Mouse (Mus musculus) embryo, embryonic 10.5 days (tissue): ENCODE measurements around the gene Vamp5.

Experiments
- DNase-seq: peaks from one replicate; pipeline ENCODE4 v3.0.0-alpha.2; 2015; ENCODE audit warnings: low spot score

Gene Vamp5

DNA sequence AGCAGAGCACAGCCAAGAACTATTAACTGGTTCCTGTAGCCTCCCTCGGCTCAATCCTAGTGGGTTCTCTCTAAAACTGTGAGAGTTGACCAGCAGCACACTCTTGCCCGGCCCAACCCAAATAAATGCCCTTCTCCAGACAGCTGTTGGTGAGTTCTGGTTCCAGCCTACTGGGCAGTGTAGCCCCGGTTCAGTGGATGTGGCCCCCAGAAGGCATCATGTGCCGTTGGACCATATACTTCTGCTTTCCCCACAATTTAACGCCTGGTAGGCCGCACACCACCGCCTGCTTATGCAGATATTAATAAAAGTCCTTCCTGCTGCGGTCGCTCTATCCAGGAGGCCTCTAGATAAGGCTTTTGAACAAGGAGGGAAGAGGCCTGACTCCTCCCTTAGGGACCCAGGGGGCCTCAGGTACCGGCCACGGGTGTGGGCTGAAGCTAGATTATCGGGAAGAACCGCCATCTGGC lies 9.2 kb upstream of the Vamp5 start:
- DNase-seq, result no peak

DNA sequence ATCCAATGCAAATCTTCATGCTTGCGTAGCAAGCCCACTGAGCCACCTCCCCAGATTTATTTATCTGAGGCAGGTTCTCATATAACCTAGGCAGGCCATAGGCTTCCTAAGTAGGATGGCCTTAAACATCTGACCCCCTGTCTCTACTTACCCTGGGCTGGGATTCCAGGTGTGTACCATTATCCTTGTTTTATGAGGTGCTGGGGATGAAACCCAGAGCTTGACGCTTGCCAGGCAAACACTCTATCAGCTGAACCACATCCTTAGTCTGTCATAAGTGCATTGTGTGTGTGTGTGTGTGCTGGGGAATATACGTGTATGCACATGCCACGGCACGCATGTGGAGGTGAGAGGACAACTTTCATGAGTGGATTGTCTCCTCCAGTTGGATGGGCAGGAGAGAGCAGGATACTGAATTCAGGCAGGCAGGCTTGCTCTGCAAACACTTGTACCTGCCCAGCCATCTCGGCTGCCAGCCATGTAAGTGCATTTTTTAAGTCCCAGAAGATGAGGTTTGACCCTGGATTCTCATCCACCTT lies 8.6 kb upstream of the Vamp5 start:
- no peak for DNase-seq

DNA sequence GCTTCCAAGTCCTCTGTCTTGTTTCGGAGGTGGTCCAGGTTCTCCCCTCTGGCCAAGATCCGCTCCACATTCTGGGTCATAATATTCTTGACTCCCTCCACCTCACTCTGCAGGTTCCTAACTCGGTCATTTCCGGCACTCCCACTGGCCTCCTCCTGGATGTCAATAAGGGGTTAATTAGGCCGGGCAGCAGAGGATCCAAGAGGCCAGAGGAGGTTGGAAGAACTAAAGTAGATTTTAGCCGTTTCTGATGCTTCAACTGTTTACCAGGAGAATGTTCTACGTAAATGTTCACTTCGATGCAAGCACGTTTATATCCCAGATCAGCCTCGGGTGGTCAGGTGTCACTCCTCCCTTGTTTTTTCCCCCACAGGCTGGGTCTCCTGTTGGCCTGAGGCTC lies 8.0 kb upstream of the Vamp5 start:
- DNase-seq, result no peak

DNA sequence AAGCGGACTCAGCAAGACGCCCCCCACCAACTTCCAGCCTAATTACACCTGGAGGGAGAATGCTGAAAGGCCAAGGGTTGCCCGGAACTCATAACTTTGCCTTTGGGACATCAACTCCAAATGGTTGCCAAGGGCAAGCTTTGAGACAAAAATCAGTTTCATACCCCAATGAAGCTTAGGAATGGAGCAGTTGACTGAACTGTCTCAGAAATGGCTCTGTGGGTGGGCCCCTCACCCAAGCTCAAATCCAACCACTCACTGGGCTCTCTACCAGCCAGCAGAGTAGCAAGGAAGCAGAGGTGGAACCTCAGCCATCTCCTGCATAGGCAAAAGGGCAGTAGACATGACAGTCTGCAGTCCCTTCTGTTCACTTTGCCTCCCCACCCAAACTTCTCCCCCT lies 7.5 kb upstream of the Vamp5 start:
- DNase-seq, result no peak

DNA sequence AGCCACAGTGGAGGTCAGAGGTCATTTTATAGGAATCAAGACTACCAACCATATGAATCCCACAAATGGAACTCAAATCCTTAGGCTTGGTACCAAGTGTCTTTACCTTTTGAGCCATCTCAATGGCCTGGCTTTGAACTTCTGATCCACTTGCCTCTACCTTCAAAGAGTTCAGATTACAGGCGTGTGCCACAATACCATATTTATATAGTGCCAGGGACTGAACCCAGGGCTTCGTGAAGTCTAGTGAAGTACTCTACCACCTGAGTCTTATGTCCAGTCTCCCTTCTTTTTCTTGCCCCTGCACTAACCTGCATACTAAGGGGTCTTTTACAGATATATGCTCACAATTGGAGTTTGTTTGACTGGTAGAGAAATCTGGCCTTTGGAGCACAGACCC lies 6.3 kb upstream of the Vamp5 start:
- no peak for DNase-seq

DNA sequence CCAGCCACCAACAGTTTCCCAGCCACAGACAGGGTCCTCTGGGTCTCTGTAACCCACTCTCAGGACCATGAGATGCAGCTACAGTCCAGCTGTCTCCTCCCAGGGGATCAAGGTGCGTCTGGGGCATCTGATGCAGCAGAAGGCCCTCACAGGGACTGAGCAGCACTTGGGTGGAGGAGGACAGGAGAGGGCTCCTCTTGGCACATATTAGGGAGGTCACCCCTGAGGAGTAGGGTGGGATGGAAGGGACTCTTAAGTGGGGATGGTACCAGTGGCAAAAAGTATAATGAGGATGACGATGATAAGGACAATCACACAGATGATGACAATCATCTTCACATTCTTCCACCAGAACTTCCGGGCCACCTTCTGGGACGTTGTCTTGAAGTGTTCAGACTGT lies 5.0 kb upstream of the Vamp5 start:
- DNase-seq, result no peak

DNA sequence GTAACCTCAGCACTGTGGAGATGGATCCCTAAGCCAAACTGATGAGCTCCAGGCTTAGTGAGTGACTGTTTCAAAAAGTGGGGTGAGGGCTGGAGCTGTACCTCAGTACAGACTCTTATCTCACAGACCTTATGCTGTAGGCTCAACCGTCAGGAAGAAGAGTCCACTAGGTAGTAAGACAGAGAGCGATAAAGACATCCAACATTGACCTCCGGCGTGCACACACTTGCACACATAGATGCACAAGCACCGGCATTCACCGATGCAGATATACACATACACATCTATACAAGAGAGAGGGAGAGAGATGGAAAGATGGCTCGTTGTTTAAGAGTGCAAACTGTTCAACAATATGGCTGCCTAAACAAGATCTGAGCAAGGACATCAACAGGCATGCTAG lies 3.7 kb upstream of the Vamp5 start:
- DNase-seq, result no peak

DNA sequence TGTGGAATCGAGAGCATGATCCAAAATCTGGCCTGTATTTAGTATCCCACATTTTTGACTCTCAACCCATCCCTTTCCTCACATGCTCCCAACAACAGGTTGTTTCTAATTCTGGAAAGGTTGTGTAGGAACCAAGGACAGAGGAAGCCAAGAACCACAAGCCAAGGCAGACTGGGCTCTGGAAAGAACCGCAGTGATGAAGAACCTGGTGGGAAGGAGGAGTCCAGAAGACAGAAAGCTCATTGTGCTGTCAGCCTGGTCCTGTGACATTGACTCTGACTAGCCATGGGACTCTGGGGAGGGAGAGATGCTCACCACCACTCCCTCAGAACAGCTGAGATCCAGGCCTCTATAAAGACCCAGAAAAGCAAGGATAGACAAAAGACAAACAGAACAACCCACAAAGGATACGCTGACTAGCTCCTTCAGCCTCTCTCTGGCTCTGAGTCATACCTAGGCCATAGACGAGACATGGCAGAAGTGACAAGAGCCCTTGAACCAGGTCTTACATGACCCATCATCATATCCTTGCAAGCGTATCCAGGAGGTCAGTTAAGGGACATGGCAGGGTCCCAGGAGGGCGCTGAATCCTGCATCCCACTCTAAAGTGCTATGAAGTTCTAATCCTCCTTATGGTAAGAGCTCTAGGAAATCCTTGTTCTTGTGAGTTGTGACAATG lies 3.0 kb upstream of the Vamp5 start:
- DNase-seq, result no peak

DNA sequence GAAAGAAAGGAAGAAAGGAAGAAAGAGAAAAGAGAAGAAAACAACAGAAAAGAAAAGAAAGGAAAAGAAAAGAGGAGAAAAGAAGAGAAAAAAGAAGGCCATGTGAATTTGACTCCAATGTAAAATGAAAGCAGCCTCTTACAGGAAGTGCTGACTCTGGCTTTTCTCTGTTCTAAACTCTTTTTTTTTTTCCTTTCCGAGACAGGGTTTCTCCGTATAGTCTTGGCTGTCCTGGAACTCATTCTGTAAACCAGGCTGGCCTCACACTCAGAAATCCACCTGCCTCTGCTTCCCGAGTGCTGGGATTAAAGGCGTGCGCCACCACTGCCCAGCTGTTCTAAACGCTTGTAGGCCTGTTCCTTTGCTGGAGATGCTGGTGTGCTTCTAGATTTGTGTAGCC lies 2.2 kb upstream of the Vamp5 start:
- DNase-seq, result no peak

DNA sequence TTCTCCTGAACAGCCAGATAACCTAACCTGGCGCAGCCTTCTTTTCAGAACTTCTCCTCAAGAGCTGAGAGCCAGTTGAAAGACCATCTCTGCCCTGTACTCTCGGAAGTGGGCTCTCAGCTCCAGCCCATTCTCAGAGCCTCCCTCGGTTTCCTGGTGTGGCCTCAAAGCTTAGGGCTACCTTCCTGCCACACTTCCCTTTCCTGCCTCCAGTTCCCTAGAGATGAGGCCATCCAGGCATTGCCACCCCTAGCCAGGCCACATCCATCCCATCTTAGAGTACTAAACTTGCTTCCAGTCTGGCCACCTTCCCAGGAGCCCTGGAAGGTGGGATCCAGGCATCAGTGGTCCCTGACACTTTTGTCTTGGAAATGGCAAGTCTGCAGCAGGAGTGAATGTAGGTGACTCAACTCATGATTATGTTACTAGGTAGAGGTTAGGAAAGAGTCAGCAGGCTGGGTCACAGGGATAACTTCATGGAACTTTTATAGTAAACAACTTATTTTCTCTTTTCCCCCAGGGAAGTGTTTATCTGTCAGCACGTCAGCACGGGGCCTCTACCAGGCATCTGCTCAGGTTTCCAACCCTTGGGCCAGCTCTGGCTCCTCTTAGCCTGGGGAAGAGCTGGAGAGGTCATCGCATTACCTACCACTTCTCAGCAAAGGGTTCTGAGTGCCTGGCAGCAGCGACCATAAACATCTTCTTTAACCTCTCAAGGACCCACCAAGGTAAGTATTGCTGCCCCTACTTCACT lies 714 bp downstream of the Vamp5 start:
- no peak for DNase-seq

DNA sequence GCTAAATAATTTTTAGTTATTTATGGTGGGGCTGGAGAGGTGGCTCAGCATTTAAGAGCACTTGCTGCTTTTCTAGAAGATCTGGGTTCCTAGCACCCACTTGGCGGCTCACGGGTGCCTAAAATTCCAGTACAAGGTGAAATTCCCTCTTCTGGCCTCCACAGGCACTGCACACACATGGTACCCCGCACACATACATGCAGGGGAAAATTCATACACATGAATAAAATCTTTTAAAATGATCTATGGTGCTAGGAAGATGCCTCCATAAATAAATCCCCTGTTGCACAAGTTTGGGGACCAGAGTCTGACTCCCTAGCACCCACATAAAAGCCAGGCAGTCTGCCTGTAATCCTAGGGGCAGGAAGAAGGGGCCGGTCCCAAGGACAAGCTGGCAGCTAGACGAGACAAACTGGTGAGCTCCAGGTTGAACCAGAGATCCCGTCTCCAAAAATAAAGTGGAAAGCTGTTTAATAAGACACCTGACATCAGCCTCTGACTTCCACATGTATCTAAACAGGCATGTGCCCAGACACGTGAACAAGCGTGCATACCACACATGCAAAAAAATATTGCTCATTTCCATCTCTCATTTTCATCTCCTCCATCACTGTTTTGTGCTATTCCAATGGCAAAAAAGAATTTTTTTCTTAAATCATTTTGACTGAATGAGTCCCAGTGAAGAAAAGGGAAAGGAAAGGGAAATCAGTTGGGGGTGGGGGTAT lies 1.6 kb downstream of the Vamp5 start:
- no peak for DNase-seq

DNA sequence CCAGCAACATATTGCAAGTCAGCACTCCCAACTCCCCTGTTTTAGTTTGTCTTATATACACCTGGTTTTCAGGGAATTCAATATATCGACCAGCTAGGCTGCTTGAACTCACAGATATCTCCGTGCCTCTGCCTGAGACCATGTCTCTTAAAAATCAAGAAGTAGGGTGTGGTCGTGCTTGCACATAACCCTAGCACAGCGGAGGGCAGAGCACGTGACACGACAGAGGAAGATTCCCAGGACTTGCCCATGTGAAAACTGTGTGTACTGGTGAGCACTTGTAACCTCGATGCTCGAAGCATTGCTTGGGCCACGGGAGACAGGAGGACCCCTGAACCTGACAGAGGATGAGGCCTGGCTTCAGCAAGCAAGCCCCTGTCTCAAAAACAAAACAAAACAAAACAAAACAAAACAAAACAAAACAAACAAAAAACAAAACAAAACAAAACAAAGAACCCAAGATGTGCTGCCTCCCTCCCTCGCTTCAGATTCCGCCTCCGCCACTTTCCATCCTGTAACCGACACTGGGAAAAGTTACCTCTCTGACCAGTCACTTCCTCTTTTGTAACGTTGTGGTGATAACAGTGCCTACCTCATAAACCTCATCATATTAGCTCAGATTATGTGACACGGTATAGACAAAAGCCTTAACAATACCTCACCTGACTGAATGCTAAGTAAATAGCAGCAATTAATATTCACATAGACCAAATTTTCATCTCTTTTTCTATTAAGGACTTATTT lies 5.3 kb downstream of the Vamp5 start:
- no peak for DNase-seq

DNA sequence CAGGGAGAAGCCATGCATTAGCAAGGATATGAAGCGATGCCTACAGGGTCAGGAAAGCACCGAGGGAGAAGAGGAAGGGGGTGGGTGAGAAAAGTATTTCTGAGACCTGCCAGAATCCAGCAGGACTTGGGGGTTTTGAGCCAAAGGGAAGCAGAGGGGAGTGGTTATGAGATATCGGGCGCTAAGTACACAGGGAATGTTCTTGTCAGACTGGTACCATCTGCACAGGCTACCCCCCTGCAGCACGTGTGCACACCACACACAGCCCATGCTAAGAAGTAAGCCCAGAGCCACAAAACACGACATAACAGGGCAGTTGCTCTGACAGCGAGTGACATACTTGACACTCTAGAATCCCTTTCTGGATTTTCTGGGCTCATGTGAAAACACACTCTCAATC lies 6.1 kb downstream of the Vamp5 start:
- no peak for DNase-seq

DNA sequence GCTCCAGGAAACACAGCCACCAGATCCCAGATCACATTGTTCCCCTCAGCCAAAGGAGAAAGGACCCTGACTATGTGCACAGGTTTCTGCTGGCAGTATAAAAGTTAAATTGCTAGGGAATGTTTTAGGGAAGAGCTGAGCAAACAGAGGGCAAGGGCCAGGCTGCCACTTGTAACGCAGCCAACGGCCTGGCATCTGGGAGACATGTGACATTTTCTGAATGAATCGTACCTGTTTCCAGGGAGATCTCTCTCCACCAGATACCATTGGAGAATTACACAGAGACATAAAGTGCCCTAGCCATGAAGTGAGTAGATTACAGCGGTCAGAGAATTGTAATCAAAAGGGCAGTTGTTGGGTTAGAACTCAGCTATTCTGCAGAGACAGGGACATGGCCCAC lies 7.1 kb downstream of the Vamp5 start:
- DNase-seq, result no peak

DNA sequence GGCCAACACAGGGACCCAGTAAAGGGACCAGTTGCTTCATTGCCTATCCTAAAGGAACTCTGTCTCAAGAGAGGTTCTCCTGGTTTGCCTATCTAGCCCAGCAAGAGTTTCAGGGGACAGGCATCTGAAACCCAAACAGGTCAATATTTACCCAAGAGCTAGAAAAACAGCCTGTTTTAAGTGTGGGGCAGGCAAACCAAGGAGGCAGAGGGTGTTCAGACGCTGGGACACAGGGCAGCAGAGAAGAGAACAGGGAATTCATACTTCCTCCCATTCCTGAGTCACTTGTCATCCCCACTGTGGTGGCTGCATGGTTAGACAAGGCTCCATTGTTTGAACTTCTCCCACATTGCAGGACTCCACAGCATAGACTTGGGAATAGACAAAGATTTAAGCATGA lies 8.7 kb downstream of the Vamp5 start:
- no peak for DNase-seq

DNA sequence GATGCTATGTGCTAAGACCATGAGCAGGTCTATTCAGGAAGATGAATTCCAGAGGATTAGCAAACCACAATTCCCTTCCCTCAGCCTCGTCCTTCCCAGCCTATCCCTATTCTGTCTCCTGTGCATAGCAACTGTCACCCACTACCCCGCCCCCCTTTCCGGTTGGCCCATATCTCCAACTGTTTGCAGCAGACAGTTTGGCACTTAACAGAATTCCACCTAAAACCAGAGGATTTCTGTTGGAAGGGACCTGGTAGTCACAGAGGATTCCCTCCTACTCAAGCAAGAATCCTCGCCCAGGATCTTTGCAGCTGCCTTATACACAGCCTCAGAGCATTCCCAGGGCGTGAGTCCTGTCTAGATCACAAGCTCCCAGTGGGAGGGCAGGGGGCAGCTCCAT lies 9.1 kb downstream of the Vamp5 start:
- no peak for DNase-seq

DNA sequence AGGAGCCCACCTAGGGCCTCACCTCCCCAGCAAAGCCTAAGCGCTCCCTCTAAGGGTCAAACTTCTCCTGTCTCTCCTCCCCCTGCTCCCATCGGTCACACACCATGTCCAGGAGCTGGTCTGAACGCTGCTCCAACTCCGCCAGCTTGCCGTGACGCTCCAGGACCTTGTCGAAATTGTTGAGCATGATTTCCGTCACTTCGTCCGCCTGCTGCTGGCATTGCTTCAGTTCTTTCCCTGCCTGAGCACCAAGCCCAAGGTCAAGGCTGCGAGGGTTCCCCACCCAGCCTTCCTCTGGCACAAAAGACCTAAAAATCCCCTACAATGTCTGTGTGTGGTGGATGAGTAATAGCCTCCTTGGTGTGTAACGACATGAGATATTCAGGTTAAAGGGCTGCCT lies 10.2 kb downstream of the Vamp5 start:
- DNase-seq, result no peak

DNA sequence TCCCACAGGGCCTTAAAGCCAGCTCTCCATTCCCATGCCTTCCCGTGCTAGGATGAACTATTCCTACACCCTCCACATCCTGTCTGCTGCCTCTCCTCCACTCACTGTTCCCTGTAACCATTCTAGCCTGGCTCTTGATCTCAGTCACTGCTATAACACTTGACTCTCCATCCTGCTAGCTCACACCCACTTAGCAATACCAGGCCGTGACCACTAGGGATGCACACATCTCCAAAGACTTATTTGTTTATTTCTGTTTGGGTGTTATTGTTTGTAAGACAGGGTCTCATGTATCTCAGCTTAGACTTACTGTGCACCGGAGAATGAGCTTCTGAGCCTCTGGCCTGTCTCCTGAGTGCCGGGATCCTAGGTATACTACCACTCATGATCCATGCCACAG lies 10.7 kb downstream of the Vamp5 start:
- no peak for DNase-seq

DNA sequence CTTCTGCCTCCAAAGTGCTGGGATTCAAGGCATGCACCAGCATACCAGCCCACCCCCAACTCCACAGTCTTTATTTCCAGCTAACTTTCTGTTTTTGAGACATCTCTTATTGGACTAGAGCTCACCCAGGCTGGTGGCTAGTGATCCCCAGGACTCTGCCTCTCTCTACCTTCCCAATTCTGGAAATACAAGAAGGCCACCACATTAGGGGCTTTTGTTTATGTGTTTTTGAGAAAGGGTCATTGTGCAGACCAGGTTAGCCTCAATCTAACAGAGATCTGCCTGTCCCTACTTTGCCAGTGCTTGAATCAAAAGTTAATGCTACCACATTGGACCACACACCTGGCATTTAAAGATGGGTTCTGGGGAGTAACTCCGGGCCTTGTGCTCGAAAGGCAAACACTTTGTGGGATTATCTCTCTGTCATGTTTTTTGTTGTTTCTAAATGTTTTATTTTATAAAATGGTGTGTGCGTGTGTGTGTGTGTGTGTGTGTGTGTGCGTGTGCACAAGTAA lies 12.8 kb downstream of the Vamp5 start:
- DNase-seq, result no peak

DNA sequence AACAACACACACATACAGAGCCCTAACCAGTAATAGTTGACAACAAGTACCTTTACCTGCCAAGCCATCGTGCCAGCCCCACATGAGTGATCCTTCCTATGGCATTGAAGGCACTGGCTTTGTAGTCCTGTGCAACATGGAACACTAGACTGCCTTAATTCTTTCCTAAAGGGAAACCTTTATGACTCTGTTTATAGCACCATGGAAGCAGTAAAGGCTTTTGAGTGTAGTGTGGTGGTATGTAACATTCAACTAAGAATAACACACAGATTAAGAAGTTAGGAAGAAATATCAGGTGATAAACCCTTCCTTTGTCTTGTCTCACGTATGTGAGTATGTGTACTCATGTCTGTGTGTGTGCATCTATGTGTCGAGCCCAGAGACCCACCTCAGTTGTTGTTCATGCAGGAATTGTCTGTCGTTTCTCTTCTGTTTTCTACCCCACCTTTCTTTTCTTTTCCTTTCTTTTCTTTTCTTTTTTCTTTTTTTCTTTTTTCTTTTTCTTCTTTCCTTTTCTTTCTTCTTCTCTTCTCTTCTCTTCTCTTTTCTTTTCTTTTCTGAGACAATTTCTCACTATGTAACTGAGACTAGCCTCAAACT lies 13.3 kb downstream of the Vamp5 start, which contains the start of gene Rnf181:
Gene Rnf181 (minus strand): TSS at position 113 of the 600 bp plus-strand sequence.
- no peak for DNase-seq

DNA sequence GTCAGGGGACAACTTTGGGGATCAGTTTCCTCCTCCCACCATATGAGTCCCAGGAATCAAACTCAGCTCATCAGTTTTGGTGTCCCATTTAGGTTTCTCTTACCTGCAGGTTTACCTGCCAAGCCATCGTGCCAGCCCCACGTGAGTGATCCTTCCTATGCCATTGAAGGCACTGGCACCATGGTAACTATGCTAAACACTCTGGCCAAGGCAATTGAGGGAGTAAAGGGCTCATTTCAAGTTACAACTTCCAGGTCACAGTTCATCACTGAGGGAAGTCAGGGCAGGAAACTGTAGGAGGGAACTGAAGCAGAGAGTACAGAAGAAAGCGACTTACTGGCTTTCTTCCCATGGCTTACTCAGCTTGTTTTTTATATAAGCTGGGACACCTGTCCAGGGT lies 14.0 kb downstream of the Vamp5 start:
- DNase-seq, result no peak

DNA sequence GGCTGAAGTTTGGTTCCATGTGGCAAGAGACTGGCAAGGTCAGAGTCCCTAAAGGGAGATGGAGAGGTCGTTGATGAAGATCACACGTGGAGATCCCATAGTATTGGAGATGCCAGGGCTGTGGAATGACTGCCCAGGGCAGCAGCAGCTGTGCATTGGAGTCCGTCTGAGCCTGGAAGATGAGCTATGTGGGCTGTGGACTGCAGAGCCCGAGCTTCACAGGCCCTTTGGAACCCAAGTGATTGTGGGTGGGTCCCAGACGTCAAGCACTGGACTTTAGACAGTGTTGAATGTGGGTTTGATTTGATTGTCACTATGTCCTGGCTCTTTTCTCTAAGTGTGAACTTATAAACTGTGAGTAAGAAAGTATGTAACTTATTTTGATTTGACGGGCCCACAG lies 15.3 kb downstream of the Vamp5 start:
- no peak for DNase-seq
